Mouse (Mus musculus) cerebellum, adult 9-10 months (tissue): ENCODE results near the gene Creld1.

ENCODE experiments used
- DNase-seq: peaks from one replicate; pipeline ENCODE4 v3.0.0; 2022

The Creld1 gene

DNA sequence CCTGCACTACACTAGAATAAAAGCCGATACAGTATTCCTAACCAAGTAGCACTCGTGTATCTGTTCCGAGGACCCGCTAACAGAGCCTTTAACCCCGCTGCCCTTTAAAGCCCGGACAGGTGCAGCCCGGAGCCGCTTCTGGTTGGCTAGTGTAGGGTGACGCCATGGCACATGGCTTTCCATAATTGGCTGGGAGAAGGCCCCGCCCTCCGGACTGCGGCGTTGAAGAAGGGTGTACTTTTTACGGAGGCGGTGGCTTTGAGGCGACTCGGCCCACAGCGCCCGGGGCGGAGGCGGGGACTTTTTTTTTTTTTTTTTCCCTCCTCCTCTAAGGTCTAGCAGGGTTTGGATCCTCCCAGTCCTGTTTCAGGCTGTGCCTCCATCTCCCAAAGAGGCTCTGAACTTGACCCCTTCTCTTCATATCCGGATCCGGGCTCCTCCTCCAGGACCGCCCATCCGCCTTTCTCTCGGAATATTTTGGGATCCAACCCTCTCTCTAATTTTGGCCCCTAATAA is at the start of gene Creld1:
TSS of gene Creld1 (plus strand) at position 198 of the 516 bp plus-strand sequence.
- DNase-seq = peak; percentile 98

DNA sequence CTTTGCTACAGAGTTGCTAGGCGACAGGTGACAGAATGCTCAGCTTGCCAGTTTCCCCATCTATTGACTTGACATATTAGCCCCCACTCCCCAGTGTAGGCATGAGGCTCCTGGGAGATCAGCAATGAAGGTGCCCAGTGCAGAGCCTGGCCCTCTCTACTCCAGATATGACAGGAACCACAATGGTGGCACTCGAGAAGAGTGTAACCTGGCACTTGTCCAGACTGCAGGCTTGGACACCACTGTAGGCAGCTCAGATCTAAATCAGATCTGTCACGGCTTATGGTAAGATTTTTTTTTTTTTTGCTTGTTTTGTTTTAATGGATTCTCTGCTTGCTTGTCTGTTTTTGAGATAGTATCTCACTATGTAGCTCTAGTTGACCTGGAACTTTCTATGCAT is 49.4 kb upstream of the Creld1 start:
- DNase-seq = no peak

DNA sequence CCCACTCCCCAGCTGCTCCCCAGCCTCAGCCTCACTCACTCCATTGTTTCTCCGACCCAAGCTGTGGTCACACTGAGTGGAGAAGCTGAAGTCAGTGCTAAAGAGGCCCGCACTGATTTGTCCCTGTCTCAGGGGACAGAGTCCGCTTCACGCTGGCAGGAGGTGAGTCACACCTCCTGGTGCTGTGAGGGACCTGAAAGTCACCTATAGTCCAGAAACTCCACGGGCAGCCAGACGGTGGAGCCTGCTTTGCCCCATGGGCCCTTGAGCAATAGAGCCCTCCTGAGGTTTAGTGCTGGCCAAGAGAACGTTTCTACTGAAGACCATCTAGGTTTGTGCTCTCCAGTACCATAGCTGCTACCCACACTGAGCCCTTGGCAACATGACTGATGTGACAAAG is 48.4 kb upstream of the Creld1 start:
- DNase-seq = no peak

DNA sequence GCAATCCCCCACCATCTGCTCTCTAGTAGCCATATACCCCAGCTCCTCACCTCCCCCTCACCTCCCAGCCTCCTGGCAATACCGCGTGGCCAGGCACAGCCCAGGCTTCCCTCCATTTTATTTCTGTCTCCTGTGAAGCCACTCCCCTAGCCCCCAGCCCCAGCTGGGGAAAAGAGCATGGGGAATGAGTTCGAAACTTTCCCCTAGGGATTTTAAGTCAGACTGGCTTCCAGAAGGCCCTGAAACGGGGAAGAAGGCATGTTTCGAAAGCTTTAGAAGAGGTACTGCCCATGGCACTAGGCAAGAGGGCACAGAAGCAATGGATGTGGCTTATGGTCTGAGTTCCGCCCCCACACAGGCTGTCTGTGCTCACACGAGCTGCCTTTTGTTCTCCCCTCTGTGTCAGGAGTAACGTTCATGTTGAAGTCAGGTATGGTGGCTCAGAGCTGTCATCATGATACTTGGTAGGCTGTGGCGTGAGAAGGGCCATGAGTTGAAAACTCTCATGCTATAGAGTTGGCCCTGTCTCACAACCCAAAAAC is 47.4 kb upstream of the Creld1 start, which contains the start of gene Cidec:
TSS of gene Cidec (minus strand) at position 97 of the 542 bp plus-strand sequence.
- DNase-seq = no peak

DNA sequence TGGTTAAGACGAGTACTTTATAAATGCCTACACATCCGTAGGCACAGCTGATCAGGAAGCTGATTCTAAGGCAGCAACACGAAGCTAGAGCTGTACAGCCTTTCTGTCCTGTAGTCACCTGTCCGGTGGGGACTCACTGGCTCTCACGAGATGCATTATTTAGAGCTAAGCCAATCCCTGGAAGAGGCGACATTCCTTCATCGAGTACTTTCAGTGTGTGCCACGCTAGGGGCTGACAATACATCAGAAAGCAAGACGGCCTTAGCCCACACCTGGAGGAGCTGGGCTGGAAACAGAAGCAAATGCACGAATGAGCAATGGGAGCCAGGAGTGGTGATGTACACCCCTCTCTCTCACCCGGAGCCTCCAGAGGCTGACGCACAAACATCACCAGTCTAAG is 46.0 kb upstream of the Creld1 start:
- no peak for DNase-seq

DNA sequence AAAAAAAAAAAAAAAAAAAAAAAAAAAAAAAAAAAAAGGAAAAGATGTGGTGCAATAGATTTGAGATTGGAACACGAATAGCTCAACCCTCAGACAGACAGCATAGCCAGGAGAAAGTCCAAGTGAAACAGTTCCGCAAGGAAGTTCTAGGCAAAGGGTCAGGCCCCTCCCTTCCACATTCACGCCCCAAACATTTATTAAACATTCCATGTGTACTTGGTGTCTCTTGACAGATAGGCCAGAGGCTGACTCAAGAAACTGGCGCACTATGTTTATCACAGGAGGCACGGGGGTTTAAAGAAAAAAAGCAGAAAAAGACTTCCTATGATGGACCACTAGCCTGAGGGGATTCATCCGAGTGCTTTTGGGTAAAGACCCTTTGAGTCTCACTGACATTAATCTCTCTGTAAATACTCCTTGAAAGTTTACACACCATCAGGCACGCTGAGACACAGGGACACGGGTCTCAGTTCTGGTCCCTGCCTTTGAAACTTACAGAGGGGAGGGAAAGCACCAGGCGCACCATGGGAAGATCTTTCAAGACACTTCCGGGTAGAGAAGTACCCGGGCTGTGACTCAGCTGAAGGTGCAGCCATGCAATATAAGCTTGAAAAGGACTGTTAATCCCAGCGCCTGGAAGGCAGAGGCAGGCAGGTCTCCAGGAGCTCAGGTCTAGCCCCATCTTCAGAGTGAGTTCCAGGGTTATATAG is 44.2 kb upstream of the Creld1 start:
- no peak for DNase-seq

DNA sequence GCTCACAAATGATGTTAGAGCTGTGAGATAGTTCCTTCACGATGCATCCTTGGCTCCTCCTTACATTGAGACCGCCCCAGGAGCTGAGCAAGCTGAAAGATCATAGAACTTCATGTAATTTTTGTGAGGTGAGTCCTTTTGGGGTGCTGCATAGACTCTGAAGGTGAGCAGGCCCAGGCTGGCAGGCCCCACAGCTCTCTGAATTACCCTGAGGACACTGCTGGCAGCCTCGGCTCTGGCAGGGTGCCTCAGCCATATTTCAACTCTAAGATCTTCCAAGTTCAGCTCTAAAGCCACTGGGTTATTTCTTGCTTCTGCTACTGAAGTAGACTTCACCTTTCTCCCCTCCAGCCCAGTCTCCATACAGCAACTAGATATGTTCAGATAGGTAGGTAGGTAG is 42.4 kb upstream of the Creld1 start:
- DNase-seq = no peak

DNA sequence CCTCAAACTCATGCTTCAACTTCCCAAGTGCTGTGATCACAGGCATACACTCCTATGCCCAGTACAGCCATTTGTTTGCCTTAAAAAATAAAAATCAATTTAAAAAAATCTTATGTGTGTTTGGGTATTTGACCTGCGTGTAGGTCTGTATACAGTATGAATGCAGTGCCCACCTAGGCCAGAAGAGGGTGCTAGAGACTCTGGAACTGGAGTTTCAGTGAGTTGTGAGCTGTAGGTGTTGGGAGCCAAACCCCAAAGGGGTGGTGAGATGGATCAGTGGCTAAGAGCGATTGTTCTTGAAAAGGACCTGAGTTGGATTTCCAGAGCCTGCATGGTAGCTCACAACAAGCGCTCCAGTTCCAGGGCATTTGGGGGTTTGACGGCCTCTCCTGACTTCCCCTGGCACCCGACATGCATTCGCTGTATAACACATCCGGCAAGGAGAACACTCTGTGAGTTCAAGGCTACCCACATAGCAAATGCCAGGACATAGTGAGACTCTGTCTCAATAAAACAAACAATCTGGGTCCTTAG is 41.9 kb upstream of the Creld1 start:
- peak; percentile 86 for DNase-seq

DNA sequence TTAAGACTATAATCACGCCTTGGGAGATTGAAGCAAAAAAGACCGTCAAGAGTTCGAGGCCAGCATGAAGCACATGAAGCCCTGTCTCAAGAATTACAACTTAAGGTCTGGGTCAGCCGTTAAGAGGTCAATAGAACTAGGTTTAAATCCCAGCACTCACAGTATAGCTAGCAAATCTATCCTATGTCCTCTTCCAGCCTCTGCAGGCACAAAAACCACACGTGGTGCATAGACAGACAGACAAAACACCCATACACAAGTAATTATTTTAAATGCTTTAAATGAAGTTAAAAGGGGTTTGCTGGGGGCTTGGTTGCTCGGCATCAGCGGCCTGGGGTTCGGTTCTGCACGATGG is 41.0 kb upstream of the Creld1 start:
- no peak for DNase-seq

DNA sequence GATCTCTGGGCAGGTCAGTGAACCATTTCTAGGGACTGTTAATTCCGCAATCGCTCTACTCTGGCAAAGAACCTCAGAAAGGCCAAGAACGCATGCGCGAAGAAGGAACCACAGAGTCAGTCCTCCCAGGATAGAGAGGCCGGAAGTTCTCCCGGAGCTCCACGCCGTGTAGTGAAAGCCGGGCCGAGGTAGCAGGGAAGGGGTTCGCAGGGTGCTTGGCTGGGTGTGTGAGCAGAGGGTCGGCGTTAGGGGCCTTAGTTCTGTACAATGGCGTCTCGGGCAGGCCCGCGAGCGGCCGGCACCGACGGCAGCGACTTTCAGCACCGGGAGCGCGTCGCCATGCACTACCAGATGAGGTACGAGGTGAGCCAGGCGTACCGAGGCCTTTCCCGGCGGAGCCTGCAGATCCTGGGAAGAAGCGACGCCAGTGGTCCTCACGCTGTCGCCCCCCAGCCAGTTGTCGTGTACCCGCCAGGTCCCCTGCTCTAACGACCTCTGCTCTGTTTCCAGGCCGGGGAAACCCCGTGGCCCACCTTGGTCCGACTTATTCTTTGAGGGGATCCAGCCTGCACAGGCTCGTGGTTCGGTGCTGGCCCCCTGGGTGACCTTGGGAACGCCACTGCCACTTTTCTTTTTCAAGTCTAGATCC is 40.5 kb upstream of the Creld1 start, which contains the start of gene Jagn1:
TSS of gene Jagn1 (plus strand) at position 128 of the 649 bp plus-strand sequence.
- peak; percentile 93 for DNase-seq

DNA sequence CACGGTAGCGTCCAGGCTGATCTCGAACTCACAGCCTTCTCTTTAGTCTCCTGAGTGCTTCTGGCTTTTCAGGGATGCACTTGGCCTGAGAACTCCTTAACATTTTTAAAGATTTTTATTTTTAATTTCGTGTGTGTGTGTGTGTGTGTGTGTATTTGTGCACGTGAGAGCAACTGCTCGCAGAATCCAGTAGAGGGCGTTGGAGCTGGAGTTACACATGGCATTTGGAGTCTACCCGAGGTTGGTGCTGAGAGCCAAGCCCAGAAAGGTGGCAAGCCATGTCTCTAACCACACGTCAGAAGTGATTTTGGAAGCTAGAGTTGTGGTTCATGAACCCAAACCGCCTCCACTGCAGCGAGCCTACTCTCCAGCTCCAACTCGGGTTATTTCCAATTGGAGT is 40.0 kb upstream of the Creld1 start:
- DNase-seq = no peak

DNA sequence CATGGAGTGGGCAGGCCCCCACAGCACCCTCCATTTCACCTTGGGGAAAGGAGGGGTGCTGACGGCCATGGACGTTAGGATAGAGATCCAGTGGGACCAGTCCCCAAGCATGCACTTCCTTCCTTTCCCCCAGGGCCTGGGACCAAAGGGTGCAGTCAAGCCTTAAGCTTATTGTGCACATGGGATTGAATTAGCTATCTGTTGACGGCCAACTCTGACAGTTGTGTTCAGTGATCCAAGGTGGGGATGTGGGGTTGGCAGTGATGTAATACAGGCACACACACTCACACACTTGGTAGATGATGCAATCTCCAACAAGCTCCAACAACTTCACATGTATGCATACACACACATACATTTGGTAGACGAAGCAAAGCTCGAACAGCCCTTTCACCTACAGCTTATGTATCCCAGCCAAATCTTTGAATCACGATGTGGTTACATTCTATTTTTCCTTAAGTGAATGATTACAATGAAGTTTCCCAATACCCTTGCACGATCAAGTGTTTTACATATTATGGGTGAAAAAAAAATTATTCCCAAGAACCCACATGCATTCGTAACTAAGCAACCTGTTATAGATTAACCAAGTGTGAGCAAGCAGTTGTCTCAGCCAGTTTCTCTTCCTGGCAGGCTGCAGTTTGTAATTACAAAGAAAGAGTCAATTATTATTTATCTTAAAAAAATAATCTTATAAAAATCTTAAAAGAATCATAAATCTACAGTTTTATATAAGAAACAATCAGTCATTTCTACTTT is 38.7 kb upstream of the Creld1 start:
- no peak for DNase-seq

DNA sequence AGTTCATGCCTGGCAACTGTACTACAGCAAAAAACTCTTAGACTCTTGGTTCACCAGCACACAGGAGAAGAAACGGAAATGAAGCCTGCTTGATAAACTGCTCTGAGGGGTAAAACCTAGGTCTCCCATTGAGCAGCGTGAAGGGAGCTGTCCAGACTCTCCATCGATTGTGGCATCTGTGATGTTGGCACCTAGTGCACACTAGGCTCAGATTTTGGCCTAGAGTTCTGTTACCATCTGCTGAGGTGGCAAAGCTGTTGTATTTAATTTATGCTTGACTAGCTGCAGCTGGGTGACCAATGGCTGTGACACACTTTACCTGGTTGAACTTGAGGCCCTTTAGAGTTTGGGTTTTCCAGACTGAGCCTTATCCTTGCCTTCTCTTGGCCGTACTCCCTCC is 35.5 kb upstream of the Creld1 start:
- DNase-seq = peak; percentile 65

DNA sequence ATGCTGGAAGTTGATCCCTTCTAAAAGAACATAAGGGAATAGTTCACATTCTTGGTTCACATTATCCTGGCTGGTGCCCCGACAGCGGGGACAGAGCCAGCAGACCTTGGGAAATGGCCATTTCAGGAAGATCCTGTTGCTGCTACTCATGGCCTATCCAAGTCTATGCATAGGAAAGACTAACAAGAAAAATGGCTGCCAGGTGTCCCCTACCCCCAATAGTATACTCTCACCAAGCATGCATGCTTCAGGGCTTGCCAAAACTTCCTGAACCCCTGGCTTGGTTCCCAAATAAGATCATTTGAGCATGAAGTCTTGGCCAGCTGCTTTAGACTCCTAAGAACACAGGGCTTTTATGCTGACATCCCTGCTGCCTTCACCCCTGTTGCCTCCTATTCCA is 31.3 kb upstream of the Creld1 start:
- DNase-seq = no peak

DNA sequence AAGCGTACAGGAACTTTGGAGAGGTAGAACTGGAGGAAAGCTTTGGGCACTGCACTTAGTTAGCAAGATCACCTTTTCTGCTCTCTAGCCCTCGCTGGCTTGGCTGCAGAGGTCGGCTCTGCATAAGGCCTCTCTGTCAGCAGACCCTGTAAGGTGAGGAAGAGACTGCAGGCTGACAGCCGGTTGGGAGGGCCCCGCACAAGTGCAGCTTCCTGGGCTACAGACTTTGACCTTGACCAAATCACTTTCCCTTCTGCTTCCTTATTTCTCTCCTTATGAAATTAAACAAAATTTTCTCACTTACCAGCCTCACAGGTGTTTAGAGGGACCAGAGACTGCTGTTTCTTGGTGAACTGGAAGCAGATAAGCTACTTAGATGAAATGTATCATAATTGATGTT is 28.1 kb upstream of the Creld1 start:
- no peak for DNase-seq

DNA sequence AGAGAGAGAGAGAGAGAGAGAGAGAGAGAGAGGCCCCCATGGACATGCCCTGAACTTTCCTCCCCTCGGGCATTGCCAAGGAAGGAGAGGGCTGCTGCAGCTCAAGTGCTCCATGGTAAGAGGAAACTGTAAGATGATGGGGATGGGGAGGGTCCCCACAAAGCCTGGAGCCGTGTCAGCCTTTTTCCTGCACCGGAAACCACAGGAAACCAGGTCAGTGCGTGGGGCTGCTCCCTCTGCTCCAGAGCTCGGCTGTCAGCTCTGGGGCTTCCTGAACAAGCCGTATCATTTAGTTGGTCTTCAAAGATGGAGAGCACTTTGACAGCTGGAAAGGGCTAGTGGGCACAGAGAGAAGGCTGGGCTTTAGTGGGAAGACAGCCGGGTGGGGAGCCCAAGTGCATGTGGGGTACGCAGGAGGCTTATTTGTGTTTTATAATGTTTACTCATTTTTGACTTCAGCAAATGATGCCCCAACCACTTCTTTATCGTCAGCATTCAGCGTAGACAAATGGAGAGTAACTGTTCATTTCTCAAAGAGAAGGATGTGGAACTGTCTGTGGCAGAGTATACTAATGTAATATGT is 25.1 kb upstream of the Creld1 start, which contains the start of gene Il17re:
TSS of gene Il17re (plus strand) at position 533 of the 583 bp plus-strand sequence.
- no peak for DNase-seq

DNA sequence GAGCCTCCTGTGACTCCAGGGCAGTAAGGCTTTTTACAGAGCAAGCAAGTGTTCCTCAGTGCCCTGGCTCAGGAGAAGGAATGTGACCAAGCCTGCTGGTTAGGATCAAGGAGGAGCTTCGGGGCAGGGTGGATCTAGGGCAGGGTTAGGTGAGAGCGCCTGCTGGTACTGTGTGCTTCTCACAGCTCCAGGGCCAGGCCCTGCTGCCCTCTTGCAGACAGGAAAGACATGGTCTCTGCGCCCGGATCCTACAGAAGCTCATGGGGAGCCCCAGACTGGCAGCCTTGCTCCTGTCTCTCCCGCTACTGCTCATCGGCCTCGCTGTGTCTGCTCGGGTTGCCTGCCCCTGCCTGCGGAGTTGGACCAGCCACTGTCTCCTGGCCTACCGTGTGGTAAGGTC is 24.5 kb upstream of the Creld1 start:
- peak; percentile 62 for DNase-seq

DNA sequence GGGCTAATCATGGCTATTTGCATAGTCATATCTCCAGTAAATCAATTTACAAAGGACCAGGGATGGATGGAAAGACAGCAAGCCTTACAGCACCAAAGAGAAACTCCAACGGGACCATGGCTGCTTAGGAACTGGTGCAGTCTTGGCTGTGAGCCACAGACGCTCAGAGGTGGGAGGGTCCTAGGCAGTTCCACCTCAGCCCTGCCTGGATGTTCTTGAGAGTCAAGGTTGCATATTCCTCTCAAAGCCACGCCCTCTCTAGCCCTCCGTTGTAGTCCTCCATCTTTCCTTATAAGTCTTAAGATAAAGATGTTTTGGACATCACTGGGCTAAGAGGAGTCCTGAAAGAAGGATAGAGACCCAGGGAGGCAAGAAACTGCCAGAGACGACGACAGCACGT is 19.1 kb upstream of the Creld1 start:
- no peak for DNase-seq

DNA sequence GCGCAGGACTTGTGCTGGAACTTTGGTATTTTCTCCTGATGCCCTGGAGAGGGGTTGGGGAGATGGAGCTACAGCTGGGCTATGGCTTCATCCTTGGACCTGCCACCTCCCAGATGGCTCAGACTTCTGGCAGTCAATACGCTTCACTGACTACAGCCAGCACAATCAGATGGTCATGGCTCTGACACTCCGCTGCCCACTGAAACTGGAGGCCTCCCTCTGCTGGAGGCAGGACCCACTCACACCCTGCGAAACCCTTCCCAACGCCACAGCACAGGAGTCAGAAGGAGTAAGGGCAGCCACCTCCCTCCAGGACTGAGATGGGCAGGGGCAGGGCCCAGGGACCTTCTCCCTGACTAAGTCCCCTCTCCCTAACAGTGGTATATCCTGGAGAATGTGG is 17.5 kb upstream of the Creld1 start:
- peak; percentile 45 for DNase-seq

DNA sequence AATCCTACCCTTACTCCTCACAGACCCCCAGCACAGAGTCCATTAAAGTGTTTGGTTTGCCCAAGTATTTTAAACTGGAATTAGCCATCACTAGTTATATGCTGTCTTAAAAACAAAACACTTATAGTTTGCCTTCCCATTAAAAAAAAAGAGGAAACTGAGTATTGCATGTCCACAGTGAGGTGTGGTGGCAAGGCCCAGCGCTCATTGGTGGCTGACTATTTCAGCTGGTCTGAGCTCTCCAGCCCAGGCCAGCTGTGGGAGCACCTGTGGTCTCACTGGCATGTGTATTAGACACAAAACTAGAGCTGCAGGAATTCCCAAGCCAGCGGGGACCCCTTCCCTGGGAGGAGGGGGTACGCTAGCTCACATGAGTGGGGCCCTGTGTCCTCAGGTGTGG is 14.6 kb upstream of the Creld1 start:
- no peak for DNase-seq

DNA sequence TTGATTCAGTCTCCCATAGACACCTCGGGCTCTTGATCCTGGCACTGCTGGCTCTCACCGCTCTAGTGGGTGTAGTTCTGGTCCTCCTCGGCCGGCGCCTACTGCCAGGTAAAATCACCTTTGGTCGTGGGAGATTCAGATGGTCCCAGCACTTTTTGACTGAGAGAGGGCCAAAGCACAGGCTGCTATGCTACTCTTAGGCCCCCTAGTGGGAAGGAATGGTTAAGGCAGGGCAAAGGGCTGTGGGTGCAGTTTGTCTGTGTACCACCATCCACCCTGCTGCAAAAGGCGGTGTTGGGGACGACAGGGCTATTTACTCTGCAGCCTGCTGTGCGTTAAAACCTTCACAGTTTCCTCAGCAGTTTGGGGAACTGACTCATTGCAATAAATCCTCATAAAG is 14.1 kb upstream of the Creld1 start:
- DNase-seq = peak; percentile 84

DNA sequence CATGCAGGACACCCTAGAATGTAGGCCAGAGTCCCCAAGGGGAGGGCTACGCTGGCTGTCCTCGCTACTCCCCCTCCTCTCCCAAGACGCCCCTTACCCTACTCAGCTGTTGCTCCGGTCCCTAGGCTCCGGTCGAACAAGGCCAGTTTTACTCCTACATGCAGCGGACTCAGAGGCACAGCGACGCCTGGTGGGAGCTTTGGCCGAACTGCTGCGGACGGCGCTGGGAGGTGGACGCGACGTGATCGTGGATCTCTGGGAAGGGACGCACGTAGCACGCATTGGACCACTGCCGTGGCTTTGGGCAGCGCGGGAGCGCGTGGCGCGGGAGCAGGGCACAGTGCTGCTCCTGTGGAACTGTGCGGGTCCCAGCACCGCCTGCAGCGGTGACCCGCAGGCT is 13.7 kb upstream of the Creld1 start:
- peak; percentile 83 for DNase-seq
